ENCODE assay signal across 8 mouse cellular contexts in the genomic region with DNA sequence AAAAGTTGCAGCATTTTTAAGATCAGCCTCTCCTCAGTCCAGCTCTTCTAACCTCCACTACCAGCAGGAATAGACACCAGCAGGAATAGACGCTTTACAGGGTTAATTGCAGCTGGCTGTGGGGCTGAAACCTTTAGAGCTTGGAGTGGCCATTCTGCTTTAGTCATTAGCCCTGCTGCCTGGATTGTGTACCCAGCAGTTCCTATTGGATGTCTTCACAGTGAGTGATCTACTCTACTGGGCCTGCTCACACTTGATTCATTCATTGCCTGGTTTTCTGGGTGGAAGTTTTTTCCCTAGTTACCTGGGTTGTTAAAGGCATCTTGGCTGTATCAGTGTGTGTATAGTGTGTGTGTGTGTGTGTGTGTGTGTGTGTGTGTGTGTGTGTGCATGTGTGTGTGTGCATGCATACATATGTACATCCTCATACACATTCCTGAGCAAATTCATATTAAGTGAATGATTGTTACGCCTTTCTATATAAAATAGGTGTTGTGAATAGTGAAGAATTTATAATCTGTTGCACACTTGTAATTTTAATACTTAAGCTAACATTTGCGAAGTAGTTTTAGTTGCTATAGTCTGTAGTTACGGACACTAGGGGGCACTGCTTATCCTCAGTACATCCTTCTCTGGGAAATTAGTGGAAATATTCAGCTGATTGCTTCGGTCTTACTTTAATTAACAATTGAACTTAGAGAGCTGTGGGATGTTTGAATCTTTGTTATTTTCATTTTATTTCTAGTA. TPM values are rescaled to one million over a fixed set of nuclear protein-coding genes. Genes with fewer than 3 reads are reported as not detected.
A peak's percentile ranks its signal among the peaks of the same experiment; 100 is the strongest.
DNase-seq lines count a peak whose midpoint lies in the region; ATAC-seq lines count a peak whose summit lies in the region.

No protein-coding gene starts in this region.

- no peaks in the 10 kb centered on the region for H3K36me3 ChIP-seq in forebrain, embryonic 16.5 days (ENCODE audit: control insufficient read depth, insufficient read depth)
- no peaks in the 10 kb centered on the region for H3K36me3 ChIP-seq in midbrain, embryonic 13.5 days

- peak; percentile 40 for ATAC-seq in cerebellum, adult (ENCODE audit: insufficient number of reproducible peaks, low FRiP score, low TSS enrichment)
- ATAC-seq in forebrain, embryonic 16.5 days: peak; percentile 82
- ATAC-seq in midbrain, embryonic 13.5 days: peak; percentile 76

- 21% methylated on average over 5 of the region's 5 CpGs for WGBS in forebrain, embryonic 16.5 days
- WGBS in midbrain, embryonic 13.5 days: 21% methylated on average over 5 of the region's 5 CpGs

- peak overlapping the region; percentile 61 for H3K27ac ChIP-seq in forebrain, embryonic 16.5 days (ENCODE audit: low read length)
- peak overlapping the region; percentile 56; the same call in 1 of the 2 replicates for H3K27ac ChIP-seq in midbrain, embryonic 13.5 days

- no peak overlapping the region for H3K9ac ChIP-seq in forebrain, embryonic 16.5 days (replicated peaks; ENCODE audit: low read depth, low read length)
- no peak overlapping the region for H3K9ac ChIP-seq in midbrain, embryonic 13.5 days (replicated peaks)

- H3K9me3 ChIP-seq in forebrain, embryonic 16.5 days (ENCODE audit: control insufficient read depth, low read length): no peaks in the 10 kb centered on the region
- H3K9me3 ChIP-seq in midbrain, embryonic 13.5 days: no peaks in the 10 kb centered on the region

- H3K4me1 ChIP-seq in forebrain, embryonic 16.5 days (replicated peaks; ENCODE audit: control insufficient read depth, insufficient read depth, low read length): 0 out of 2 replicates have a peak, but pooled peaks cover 2% of the 10 kb centered on the region
- peaks cover 3% of the 10 kb centered on the region; the same call in 1 of the 2 replicates for H3K4me1 ChIP-seq in midbrain, embryonic 13.5 days (replicated peaks)

- no peak overlapping the region for H3K4me2 ChIP-seq in forebrain, embryonic 16.5 days (ENCODE audit: low read length)
- no peak overlapping the region for H3K4me2 ChIP-seq in midbrain, embryonic 13.5 days (replicated peaks)

- DNase-seq in cerebellum, adult 11-12 months: no peak
- peak; percentile 69 for DNase-seq in 3T3-L1 (ENCODE audit: low read depth, low spot score)
- peak; percentile 46 for DNase-seq in brain, embryonic 18.5 days (ENCODE audit: low read depth, low spot score)
- peak; percentile 28 to 85 for DNase-seq in layer of hippocampus, adult 18-20 months (ENCODE audit: low spot score in 2 of 2)
- DNase-seq in ovary, postnatal 36 days (ENCODE audit: low spot score): no peak

- no peaks in the 10 kb centered on the region for H3K27me3 ChIP-seq in forebrain, embryonic 16.5 days (replicated peaks; ENCODE audit: control insufficient read depth, insufficient read depth, low read length)
- no peaks in the 10 kb centered on the region for H3K27me3 ChIP-seq in midbrain, embryonic 13.5 days

- no peak overlapping the region for H3K4me3 ChIP-seq in forebrain, embryonic 16.5 days (replicated peaks; ENCODE audit: low read length)
- H3K4me3 ChIP-seq in midbrain, embryonic 13.5 days (replicated peaks): no peak overlapping the region

RNA-seq across cellular contexts. Expression of gene Pou5f2, which starts 42.4 kb away (rescaled TPM):
- polyA plus RNA-seq in forebrain, embryonic 16.5 days (2015; fragmentation: Nextera tagmentation; extraction: Ambion mirVana): 0.98 and 2.2 TPM in 2 replicates
- 1 to 10 TPM; 1.0 to 1.7 TPM for total RNA-seq in layer of hippocampus, adult 18-20 months (2021)
- polyA plus RNA-seq in midbrain, embryonic 13.5 days (2015; fragmentation: Nextera tagmentation; extraction: Ambion mirVana): 1.4 TPM in 2 replicates

Comparison
In these comparisons a context has a peak if more than half of its experiments do, and no peak if none do; other contexts are left out.
1. DNase-seq: peak in 3T3-L1 (single experiment), brain, embryonic 18.5 days (single experiment) and layer of hippocampus, adult 18-20 months (2 of 2); none in cerebellum, adult 11-12 months (single experiment) and ovary, postnatal 36 days (single experiment).
2. Peak in every context shown above with its lines, with median percentiles within 50 percentile points of each other: ATAC-seq.